Mouse (Mus musculus): ENCODE measurements around the gene Gpr149. TPM values are rescaled to one million over a fixed set of nuclear protein-coding genes. Genes with fewer than 3 reads are reported as not detected.

The Gpr149 gene
- 1 to 10 TPM; 1.0 to 1.1 TPM for total RNA-seq (2021)

DNA sequence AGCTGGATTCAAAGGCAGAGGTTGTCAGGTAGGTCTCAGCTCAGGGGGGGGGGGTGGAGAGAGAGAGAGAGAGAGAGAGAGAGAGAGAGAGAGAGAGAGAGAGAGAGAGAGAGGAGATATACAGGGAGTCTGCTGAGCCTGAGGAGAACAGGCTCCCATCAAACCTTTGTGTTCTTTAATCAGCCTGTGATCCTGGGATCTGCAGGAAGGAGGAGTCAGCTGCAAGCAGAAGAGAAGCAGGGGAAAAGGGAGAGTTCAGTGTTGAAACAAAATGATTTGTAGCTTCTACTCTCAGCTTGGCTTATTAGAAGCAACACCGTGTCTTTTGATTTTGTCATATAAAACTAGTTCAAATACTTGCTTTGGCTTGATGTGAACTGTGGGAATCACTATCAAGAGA is at the start of gene Gpr149:
Gpr149 (minus strand) TSS at position 168 of the 400 bp plus-strand sequence.
- no peak for DNase-seq

DNA sequence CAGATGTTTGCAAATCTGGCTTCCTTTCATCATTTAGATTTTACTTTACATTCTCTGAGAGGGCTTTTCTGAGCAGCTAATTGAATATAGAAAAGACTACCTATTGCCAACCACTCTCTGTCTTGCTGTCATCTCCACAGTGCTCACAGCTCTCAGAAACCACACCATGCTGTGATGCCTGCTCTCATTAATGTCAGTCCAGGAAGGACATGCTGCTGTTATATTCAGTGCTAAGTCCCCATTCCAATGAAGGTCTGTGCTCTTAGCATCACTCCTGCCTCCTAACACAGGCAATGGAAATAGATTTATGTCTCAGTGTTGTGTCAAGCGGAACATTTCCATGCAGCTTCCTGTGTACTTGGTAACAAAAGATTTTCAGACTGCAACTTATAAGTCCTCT is 45.6 kb upstream of the Gpr149 start:
- no peak for DNase-seq

DNA sequence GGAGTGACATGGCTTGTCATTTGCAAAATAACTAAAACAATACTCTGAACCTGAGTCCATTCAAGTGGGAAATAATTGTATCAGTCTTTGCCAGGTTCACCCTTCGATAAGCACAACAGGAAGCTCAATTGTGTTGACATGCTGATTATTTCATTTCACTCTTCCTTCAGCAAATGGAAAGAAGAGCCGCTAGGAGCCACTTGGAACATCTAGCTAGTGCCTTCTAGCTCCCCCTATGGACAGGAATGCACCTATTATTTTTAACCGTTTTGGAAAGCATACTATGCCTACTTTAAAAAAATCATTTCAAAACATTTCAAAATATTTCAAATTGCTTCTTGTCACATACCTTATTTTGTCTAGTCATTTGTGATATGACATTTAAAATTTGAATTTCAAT is 5.9 kb upstream of the Gpr149 start:
- no peak for DNase-seq

DNA sequence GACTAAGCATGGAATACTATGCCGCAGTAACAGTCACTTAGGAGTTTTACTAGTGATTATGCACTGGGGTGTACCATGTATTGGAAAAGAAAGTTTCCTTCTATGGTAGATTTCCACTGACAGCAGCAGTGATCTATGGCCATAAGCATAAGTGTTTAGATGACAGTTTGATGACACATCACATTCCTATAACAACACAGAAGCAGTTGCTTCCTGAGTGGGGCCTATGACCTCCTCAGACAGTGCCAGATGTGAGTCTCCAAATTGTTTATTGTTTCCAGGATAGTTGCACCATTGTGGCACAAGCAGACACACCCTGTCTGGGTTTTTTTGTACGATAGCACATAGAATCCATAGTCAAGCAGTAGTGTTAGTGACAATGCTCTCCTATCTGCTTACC is 991 bp upstream of the Gpr149 start:
- DNase-seq: no peak

DNA sequence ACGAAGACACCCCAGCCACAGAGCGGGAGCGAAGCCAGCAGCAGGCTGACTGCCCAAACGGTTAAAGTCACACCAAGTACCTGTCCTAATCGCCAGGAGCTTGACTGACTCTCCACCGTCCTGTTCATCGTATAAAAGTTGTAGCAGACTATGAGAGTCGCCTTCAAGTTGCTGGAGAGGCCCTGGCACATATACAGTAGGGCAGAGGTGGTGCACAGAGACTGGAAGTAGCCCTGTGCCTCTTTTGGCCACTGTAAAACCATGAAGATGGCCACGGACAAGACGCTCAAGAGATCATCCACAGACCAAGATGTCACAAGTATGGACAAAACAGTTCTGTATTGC is 921 bp downstream of the Gpr149 start:
- DNase-seq: no peak

DNA sequence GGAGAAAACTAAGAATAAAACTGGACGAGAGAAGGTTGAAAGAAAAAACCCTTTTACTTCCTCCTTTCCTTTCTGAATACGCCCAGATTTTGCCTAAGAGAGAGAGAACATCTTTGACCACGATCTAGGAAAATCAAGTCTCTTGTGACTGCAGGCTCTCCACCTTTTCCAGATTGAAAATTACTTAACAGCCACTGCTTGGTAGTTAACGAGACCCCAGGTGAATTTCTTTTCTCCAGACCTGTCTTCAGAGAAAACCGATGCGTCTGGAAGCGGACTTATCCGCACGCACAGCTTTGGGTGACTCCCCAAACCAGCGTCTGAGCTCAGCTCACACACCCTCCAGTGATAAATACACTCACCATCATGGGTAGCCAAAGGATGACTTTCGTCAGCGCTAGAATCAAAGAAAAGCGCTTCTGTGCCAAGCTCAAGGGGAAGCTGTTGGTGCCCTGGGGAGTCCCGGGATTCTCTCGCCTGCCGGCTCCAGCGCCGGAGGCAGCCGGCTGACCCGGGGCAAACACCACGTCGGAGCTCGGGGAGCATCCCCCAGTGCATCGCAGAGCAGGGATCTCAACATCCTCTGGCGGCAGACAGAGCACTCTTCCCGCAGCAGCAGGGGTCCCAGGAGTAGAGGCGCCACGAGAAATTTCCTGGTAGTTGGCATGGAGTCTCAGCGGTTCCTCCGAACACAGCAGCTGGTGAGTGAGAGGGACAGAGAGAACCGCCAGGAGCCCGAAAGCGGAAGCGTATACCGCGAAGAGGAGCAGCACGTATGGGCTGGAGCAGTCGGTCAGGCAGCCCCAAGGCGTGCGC is 1.5 kb downstream of the Gpr149 start:
- peak in 1 of 2 experiments; percentile 35 for DNase-seq

DNA sequence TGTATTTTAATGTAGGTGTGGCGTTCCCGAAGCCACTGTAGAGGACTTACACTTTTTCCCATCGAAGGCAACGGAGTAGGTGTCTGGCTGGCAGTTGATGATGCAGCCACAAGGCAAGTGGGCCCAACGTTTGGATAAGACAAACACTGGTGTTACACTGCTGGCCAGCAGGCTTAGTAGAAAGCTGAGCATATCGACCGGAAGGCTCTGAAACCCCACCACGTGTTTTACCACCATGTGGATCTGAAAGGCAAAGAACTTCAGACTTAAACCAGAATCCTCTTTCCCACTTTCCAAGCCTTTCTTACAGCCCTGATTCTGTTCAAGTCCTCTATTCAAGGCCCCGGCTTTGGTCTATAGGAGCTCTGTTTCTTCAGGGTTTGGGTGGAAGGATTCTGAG is 2.5 kb downstream of the Gpr149 start:
- DNase-seq: no peak

DNA sequence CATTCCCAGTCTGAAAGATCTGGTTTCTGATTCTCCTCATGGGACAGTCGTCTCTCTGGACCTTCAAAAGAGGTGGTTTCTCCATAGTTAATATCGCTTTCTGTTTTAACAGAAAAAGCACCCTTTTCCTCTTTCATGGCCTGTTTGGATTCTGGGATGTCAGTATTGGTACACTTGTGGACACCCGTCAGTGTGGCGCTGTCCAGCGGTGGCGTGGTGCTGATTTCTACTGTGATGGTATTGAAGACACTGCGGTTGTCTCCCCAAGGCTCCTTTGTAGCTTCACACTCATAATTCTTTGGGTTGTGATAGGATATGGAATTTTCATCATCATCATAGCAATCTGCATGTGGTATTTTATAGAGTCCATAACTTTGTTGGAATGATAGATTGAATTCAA is 10.1 kb downstream of the Gpr149 start:
- DNase-seq: no peak

DNA sequence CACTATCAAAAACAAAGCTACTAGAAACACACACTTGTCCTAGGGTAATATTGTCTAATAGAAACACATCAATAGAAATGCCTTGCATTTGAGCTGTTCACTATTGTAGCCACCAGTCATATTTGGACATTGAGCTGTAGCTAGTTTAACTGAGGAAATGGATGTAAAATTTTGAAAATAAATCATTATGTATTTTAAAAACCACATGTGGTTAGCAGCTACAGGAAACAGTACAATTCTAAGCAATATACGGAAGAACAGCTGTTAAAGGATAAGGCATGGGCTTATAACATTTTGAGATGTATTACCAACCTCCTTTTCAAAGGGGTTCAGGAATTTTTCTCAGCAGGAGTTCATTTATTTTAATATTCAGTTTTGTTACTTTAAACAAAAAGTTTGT is 19.9 kb downstream of the Gpr149 start:
- no peak for DNase-seq

DNA sequence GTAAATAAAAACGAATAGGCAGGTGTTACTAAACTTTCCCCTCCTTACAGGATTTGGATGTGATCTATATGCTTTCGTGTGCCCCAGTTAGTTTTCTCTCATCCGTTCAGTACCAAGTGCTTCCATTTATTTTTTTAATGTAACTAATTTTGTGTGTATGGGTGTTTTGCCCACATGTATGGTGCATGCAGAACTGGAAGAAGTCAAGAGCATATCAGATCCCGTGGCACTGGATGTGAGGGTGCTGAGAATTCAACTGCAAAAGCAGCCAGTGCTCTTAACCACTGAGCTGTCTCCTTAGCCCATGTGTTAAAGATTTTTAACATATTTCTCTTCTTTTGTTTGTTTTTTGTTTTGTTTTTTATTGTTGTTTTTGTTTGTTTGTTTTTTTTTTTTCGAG is 77.3 kb downstream of the Gpr149 start:
- no peak for DNase-seq

DNA sequence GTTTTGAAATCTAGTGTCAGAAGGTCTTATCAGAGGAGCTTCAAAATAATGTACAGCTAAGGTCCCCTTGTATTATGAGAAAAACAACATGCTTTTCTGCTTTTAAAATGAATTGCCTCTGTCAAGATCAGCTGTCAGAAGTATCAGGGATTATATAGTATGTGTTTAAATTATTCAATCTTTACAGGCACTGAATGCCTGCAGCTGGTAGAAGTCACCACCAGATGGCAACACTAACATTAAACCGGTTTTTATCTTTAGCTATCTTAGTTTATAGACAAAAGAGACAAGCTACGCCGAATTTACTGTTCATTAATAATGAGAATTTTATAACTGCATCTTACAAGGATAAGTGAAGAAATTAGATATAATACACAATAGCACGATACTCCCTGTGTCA is 77.8 kb downstream of the Gpr149 start:
- DNase-seq: no peak

DNA sequence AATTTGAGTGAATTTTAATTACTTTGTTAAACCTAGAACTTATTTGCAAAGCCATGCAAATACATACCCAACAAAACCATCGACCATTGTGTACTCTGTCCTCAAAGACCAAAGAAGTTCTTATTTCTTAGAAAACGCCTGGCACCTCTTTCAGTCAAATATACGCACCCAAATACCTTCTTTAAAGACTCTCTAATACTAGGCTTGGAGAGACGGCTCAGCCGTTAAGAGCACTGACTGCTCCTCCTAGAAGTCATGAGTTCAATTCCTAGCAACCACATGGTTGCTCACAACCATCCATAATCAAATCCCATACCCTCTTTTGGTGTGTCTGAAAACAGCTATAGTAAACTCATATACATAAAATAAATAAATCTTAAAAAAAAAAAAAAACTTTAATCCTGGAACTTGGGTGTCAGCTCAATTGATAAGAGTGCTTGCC is 97.7 kb downstream of the Gpr149 start:
- DNase-seq: no peak

DNA sequence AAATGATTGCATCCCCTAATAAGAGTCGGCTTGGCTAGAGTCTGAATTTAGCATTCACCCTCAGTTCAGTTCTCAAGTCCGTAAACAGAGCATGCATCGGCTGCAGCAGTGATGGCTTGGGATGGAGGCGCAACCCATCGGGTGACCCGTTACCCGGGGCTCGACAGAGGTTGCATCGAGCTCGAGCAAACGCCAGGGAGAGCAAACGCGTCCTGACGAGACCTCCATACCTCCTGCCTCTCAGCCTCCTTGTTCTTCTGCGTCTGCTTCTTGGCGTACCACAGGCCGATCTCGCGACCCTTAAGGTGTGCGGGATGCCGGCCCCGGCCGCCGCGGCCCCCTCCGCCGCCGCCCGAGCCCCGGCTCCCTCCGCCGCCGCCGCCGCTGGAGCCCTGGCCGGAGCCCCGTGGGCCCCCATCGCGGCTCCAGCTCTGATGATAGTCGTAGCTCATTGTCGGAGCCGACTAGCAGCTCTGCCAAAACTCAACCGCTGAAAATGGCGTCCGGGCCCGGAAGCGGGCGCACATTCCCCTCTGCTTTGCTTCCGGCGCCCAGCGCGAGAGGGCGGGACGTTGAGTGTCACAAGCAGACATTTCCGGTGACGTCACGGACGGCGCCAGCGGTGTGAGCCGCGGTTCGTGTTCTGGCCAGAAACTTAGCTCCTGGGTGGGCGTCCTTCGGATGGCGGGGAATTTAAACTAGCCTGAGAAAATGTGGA is 98.3 kb downstream of the Gpr149 start, which contains the start of gene Dhx36:
Dhx36 (minus strand) TSS at position 517 of the 718 bp plus-strand sequence.
- peak; percentile 97 to 98 for DNase-seq

DNA sequence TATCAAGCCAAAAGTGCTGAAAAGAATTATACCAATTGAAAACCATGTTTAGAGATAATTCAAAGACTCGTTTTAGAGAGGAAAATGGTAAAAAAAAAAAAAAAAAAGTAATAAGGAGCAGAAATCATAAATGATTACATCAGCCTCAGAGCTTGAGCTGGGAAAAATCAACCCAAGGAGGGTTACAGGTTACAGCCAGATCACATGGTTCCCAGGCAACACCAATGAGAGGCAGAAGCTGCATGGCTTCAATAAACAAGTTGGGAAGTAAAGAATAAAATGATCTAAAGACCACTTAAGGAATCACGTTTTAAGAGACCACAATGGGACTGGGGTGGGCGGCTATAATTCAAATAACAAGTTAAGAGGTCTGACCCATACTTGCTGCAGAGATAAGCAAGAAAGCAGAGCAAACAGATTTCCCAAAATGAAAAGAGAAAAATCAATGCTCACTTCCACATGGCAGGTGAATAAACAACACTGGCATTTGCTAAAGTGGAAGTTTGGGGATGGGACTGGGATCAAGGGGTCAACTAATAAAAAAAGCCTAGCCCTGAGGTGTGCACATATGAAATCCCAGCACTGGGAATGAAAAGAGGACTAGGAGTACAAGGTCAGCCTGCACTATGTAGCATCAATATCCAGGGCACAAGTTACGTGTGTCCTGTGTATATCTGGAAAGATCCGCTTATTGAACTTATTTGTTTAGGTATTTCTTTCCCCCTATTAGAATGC is 99.6 kb downstream of the Gpr149 start:
- DNase-seq: no peak

DNA sequence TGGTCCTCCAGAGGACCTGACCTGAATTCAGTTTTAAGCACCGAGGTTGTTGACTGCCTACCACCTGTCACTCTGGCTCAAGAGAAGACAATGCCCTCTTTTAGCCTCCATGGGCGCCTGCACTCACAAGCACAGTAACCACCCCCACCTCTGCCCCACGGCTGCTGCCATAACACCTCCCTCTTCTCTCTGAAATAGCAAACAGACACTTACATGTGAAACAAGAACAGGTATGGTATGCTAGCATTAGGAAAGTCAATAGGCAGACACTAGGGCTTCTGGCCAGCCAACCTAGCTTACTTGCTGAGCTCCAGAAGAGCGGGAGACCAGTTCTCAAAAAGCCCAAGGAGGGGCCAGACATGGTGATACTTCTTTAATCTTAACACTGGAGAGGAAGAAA is 105.6 kb downstream of the Gpr149 start:
- no peak for DNase-seq

DNA sequence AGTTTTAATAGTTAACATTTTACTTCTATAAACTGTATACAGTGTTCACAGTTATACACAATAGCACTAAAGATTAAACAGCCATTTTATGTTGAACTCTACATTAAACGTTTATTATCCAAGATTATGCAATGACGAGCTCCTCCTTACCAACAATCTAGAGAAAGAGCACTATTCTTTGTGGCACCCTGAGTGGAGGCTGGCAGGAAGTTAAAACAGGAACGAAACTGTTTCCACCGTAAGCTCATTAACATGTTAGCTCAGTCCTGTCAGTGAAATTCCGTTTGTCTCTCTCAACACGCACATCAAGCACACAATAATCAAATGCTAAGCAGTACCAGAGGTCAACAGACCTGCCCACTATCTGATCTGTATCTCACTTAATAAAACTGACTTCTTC is 112.4 kb downstream of the Gpr149 start:
- no peak for DNase-seq

DNA sequence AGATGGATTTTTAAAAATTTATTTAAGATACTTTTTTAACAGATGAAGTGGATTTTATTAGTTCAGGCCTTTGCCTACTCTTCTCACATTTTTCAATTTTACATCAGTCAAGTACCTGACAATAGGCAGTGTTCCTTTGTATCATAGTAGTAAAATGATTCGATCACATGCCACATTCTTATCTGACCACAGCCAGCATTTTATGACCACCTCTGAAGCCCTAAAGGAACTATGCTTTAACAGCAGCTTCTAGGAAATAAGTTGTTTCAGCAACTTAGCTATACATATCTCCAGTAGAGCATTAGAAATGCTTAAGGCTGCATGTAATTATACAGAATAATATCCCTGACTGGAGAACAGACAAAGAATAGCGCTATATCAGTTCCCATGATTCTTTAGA is 120.6 kb downstream of the Gpr149 start:
- DNase-seq: no peak

Other genes with a start within 250 kb of the Gpr149 start
- 10 to 100 TPM; 54.9 to 59.0 TPM for gene Dhx36, start 98.1 kb downstream of the Gpr149 start, total RNA-seq (2021)